Mouse (Mus musculus) frontal cortex, postnatal 25 days (tissue): Measurements from ENCODE around the gene Coa5.
A peak's percentile ranks its signal among the peaks of the same experiment; 100 is the strongest.

ENCODE experiments used
- DNase-seq, 2 experiments: peaks; one replicate each; pipeline ENCODE4 v3.0.0; 2022; ENCODE audit warnings: low spot score in 2 of 2

Coa5 gene

DNA sequence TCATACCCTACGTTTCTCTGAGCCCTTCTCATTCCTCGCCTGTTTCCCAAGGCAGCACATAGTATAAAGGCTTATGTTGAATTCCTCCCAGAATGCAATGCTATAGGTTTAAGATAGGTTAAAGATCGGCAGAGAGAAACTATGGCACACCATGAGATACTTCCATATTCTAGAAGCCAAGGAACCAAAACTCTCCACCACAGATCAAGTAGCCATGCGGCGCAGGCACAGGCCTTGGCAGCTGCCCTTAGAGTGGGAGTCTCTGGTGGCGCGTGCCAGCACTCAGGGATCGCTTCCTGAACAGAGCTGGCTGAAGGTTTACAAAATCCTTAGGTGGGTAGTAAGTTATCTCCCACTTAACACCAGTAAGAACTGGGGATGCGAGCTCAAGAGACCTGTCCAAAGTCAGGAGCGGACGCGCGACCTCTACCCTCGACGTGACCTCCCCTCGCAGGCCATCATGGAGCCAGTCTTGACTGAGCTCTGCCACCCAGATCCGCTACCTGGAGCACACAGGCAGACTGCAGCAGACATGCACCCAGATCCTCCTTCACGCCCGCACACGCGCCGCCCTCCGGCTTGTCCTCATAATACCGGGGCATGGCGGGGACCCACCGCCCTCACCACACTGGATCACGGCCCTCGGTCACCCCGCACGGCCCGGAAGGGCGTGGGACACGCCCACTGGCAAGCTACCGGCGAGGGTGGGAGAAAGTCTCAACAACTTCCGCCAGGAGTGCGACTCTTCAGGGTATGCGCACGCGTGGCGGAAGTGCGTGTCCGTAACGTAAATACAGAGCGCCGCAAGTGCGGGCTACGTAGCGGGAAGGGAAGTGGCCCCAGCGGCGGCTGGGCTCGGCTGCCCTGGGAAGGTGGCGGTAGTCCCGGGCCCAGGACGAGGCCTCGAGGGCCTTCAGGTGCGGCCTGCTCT lies at the start of gene Coa5, which contains the start of gene Unc50:
Gene Coa5, minus strand, starts transcription at position 738 of the 931 bp plus-strand sequence.
Gene Unc50, plus strand, starts transcription at position 774 of the 931 bp plus-strand sequence.
- DNase-seq: peak; percentile 90 to 91

DNA sequence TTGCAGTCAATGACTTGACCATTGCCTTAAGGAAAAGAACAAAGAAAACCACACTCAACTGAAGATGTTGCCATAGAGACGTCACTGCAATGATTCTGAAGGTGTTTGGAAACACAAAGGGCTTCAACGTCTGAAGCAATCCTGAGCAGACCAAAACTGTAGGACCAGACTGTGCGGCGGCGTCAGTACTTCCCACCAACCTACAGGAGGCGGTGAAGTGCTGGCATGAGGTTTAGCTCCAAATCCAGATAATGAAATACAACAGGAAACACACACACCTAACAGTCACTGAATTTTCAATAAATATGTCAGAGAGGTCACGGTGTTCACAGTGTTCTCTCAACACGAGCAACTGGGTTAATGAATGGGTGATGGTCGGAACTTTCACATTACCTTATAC lies 49.2 kb upstream of the Coa5 start:
- DNase-seq: no peak

DNA sequence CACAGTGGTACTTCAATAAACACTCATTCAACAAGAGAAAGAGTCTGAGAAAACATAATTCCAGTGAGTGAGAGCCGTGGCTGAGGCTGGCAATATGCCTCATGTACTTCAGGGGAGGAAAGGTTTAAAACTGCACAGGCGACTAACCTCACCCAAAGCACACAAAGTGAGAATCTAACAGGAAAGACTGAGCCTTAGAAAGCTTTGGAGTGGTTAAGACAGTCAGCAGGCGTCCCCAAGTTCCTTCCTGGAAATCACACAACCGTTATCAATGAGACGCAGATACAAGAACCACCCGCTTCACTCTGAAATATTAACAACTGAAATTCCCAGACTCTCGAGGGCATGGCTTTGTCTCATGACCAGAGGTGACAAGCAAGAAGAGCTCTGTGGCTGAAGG lies 48.5 kb upstream of the Coa5 start:
- DNase-seq: no peak

DNA sequence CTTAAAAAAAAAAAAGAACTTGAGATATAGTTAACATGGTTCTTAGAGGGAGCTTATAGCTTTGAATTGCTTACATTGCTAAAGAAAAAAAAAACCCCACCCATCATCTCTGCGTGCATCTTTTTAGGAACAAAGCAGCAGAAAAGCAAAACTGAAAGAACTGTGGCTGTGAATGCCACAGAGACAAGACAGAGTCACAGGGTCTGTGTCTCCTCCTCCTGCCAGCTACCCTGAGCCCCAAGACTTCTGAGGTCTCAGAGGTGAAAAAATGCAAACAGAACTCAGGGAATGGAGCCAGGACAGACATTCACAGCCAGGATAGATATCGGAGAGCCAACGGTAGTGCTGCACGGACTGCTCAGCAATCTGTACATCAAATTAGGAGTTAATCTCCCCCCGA lies 48.0 kb upstream of the Coa5 start:
- no peak for DNase-seq

DNA sequence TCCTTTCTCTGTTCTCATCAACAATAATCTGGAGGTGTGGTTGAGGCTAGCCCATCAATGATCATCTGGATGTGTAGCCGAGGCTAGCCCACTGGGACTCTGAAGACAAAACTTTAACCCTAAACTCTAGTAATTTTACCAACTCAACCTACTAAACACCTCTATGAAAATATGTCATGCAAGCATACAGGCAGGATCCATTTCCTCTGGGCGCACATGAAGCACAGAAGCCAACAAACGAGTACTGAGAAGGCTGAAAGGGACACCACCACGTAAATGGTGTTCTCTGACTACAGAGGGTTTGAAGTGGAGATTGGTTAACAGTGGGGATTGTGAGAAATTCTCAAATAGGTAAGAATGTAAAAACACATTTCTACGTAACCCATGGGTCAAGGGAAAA lies 47.3 kb upstream of the Coa5 start:
- DNase-seq: no peak

DNA sequence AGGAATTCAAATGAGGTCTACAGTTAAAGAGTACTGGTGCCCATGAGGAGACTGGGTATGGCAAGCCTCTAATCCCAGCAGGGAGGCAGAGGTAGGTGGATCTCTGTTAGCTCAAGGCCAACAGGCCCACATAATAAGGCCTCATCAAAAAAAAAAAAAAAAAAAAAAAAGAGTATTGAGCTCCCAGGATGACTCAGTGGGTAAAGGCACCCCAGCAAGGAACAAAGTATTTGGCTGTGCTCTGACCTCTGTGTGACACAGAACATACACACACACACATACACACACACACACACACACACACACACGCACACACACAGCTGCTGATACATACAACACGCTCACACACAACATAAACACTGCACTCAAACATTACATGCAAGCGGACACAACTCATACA lies 45.4 kb upstream of the Coa5 start:
- DNase-seq: no peak

DNA sequence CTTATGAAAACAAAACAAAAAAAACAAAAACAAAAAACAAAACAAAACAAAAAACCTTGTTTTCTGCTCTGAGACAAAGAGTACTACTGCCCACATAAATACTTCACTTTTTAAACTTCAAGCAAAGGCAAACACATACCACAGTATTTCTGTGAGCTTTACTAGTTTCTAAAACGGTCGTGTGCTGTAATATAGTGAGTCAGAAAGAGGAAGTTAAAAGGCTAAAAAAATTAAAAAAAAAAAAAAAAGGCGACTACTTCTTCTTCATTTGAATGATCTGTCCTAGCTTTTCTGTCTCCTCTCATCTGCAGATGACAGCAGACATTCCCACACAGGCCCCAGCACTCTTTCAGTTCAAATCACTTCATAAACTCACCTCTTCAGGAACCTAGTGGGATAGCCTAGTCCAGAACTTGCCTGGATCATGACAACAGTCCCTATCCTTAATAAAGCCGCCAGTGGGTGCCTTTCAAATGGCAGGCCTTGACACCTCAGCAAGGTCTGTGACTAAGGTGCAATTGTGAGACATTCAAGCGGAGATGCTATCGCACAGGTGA lies 44.8 kb upstream of the Coa5 start:
- no peak for DNase-seq

DNA sequence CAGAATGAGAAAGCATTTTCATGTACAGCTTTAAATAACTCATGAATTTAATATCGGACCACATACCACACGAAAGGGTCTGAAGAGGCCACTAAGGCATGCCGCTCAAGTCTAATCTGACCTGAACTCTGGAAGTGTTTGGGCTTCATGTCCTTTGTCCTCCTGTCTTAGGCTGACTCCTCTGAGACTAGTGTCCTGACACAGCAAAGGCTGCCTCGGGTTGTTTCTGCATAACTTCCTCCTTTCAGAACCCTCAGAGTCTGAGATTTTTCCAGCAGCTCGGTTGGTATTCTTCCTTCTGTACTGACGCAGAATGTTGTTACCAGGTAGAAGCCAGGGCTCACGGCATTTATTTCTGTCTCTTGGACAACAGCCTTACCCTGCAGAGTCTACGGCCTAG lies 44.1 kb upstream of the Coa5 start:
- no peak for DNase-seq

DNA sequence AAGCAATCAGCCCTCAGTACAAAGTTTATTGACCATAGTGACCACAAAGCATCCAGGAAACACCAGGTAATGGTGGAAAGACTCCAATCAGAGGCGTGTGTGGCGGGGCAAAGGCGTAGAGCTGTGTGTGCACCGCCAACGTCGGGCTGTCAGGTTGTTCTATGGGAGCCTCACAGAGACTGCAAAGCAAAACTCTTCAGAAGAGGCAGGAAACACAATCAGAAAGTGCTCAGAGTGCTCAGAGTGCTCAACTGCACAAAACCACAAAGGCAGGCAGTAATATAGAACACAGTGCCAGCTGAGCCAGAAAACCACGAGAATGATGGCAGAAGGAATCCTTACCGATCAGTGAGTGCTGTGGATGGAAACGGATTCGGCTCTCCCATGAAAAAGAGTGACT lies 43.3 kb upstream of the Coa5 start:
- no peak for DNase-seq

DNA sequence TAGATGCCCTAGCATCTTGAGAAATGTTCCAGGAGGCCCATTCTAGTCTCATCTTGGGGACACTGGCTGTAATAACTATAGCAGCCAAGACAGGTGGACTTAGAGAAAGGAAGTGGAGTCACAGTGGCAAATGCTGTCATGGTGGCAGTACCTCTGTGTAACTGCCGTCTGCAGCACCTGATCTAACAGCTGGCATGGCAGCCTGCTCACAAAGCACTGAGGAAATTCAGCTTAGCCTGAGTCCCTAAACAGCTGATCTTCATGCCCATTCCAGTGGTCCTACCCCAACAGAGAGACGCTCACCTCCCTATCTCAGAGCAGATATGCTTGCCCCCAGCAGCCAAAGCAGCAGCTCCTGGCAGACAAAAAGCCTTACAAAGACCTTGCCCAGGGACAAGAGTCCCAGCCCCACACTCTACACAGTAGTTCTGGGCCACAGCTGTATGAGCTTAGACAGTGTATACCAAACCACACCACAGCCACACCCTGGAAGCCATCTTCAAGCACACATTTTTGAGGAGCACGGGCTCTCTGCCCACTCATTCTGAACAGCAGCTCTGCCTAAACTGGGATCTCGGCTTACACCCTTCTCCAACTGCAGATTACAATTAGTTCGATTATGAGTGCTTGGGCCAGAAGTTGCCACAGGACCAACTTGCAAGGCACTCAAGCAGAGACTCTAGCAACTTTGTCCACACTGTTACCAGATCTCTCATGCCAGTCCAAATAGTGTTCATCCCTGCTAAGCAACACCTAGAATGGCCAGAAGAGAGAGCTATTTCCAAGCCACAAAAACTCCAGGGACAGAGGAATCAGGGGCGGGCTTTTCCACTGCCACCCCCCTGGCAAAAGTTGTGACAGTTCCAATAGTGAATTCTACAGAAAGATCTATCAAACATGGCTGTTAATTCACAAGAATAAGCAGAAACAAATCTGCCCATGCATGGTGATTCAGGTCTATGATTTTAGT lies 41.6 kb upstream of the Coa5 start:
- DNase-seq: no peak

DNA sequence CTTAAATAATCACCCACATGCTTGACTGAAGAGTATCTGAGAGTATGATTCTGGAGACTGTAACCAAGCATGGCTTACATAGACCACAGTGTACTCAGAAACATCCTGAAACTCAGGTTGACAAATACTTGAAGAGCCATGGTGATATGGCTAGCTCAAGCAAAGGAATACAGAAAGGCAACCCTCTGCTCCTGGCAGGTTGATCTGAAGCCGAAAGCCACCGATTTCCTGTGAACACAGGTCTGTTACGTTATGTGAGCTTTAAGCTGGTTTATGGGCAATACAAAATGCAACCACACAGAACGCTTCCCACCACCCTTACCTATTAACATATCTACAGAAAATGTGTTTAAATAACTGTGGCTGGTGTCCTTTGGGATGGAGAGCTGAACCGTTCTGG lies 39.1 kb upstream of the Coa5 start:
- DNase-seq: no peak

DNA sequence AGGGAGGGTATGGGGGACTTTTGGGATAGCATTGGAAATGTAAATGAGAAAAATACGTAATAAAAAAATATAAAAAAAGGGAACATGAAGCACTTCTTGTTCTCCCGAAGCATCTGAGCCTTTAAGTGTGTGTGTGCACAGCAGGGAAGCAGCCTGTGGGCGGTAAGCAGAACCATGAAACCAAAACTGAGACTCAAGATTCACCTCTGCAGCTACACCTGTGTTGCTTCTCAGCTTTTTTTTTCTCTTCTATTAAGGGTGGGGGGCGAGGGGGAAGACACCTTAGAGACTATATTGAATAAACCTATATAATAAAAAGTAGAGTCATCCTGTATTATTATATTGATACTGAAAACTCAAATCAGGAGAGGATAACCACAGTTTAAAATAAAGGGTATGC lies 37.9 kb upstream of the Coa5 start:
- no peak for DNase-seq

DNA sequence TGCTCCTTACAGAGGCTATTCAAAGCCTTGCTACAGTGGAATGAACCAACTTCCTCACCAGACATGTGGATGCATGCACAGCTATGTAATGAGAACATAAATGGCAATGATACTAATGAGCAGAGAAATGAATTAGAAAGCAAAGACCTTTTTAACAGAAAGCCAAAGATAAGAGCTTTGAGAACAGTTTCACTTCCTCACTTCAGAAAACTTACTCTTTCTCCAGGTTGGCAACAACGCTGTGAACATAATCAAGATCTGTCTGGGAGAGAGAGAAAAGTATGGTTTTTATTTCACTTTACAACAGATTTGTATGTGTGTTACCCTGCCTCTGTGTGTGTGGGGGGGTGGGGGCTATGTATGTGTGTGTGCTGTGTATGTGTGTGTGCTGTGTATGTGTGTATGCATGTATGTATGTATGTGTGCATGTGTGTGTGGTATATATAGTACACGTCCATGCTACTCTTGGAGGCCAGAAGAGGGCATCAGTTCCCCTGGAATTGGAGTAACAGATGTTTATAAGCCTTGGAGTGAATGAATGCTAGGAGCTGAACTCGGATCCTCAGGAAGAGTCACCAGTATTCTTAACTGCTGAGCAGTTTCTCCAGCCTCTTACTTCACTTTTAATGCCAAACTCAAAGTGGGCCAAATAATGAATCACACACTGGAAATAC lies 36.6 kb upstream of the Coa5 start:
- no peak for DNase-seq

DNA sequence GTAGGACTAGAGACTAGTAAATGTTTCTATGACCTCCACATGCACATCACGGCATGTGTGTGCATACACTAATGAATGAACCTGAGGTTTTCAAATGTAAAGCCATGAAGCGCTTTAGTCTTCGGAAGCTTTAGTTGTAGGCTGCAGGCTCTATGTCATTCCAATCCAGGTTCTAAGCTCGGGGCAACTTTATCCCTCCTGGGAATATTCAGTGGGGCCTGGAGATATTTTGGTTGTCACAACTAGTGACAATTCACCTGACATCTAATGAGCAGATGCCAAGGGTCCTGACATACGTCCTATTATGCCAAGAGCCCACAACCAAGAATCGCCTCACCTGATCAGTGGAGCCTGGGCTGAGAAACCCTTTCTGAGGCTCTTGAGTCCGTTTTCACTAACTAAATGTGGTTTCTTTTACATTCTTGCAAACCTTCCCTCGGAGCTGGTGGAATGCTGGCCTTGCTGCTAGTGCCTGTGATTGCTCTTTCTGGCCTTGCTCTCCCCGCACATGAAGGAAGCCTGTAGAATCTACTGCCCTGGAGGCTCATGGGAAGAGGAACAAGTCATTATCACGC lies 35.1 kb upstream of the Coa5 start:
- no peak for DNase-seq

DNA sequence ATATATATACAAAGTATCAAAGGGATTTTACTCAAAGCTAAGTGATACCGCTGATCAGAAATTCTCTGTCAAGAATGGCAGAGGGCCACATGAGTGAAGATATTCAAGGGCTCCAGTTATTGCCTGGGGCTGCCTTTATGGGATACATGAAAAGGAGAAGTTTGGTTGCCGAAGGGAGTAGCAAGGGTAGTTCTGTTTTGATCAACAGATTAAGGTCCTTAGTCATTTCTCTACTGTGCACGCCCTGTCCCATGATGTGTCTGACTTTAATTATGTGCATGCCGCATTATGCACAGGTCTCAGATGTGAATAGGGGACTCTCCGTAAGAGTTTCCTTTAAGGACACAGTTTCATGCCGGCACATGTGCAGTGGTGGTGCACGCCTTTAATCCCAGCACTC lies 27.6 kb upstream of the Coa5 start:
- no peak for DNase-seq

DNA sequence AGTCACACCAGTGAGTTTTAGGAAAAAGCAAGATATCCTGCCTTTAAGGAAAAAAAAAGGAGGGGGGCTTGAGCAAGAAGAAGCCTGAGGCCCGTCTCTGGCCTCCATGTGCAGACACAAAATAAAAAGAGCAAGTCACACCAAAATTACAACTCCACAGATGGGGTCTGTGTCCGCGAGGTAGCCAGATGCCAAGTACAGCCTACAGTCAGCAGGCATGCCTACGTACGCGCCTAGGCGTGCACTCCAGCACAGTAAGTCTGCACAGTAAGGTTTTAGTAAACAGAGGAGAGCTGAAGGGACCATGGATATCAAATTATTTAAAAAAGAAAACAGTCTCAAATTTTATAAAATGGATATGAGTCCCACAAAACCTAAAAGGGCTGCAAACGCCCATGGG lies 21.4 kb upstream of the Coa5 start:
- DNase-seq: no peak

DNA sequence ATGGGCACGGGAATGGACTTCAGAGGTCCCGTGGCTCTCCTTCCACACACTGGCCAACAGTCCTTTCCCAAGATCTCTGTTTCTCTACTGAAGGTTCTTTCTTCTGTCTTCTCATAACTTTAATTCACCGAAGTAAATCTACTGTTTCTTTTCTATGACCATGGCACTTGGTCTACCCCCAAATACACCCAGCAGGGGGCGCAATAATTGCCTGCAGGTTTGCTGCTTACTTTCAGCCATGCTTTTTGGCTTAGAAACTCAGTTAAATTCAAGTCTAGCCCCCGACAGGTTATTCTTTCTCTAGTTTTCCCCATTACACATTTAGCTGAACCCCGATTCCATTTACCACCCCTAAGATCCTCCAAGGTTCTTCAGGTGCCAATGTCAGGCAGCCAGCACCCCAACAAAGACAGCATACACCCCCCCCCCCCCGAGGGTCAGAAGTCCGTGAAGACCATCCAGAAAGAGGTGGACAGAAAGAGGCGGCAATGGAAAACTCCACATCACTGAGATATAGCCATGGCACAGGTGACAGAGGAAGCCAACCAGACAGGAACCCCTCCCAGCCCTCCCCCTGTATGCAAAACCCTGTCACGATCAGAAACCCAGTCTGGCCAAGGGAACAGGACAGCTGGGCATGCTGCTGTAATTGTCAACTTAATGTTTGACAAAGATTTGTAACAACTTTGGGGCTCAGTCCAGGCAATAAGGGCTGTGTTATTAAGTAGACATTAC lies 18.6 kb upstream of the Coa5 start:
- peak; percentile 36 to 45 for DNase-seq

DNA sequence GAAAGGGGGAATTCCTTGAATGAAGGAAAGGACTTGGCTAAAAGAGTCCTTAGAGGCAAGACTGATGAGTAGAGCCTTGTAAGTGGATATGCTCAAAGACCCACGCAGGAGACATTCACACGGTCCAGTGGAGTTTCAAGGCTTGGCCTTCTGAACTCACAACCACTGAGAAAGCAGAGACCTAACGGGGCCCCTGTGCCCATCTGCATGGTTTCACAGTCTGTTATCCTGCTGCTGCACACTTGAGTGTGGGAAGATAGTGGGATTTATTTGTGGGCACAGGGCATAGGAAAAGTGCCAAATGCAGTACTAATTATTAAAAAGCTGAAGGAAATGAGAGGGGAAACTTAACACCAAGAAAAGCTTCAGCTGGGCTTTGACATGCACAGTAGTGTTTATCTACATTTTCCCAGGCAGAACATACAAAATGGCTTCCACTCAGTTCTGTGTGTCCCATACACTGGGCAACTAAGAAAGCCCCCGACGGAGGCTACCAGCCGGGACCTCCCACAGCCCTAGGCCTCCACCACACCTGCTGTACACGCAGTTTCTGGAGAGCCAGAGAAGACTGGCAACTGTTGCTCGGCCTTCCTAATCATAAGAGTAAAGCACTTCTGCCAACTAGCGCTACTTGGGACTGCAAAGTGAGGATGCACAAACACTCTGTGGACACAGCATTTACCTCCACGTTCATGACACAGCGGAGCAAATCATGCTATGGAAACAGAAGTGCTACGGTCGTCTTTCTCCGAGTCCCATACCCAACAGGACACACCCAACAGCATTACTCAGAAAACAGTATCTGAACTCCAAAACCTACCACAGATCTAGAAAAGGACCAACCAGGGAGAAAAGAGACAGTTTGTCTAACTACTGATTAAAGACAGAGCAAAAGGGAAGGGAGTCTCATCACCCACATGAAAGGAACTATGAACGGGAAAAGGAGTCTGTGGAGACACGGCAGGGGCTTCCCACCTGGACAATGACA lies 13.2 kb upstream of the Coa5 start:
- DNase-seq: no peak

DNA sequence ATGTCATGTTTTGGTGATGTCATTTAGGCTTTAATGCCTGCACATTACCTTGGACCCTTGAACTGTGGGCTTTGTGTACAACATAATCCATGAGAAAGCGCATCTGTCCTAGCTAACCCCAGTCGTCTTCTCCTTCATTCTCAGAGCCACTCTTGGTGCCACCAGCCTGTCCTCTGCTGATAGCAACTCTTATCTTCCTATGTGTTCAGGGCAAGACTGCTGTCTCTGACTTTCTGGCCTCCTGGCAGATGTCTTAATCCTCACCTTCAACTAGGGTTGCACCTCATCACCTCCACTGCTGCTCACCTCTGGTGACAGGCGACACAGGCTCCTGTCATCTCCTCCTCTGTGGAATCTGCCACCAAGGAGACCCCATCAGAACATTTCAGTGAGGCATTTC lies 6.5 kb upstream of the Coa5 start:
- no peak for DNase-seq
